Mouse (Mus musculus): Measurements from ENCODE around the gene Itih1.

GRCm38 (mm10) chr14:30888271-30888732 is 54.8 kb downstream of the Itih1 start:
- TF ChIP-seq MYOG (IDR thresholded peaks at IDR 0.05; ENCODE audit: control insufficient read depth, extremely low read depth, insufficient read length) (no peak), CTCF (IDR thresholded peaks at IDR 0.05; ENCODE audit: control insufficient read depth, insufficient read depth, insufficient read length) (no peak), USF1 (IDR thresholded peaks at IDR 0.05; ENCODE audit: low read depth) (no peak), CEBPB (IDR thresholded peaks at IDR 0.05; ENCODE audit: low read depth) (peak; percentile 26), FOSL1 (IDR thresholded peaks at IDR 0.05; ENCODE audit: insufficient read depth, low read length, poor library complexity, severe bottlenecking) (no peak)
